Mouse (Mus musculus): ENCODE data around the gene Vmn1r86.

DNA sequence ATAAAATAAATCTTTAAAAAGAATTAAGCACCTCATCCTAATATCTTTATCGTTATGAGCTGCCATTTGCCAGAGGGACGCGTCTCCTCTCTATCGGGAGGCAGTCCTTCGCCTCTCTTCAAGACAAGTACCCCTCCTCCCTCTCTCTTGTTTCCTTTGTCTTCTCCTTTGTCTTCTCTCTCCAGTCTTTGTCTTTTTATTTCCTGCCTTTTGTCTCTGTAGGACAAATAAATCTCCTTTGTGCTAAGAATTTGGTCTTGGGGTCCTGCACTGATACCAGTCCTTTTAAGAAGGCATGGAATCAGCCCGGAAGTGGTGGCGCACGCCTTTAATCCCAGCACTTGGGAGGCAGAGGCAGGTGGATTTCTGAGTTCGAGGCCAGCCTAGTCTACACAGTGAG is 60.2 kb downstream of the Vmn1r86 start:
- TF ChIP-seq CTCF (IDR thresholded peaks at IDR 0.05; ENCODE audit: borderline replicate concordance, insufficient read depth, low read depth, low read length) (no peak), POLR2A (IDR thresholded peaks at IDR 0.05; ENCODE audit: borderline replicate concordance, insufficient read depth, low read length) (no peak)
